Mouse (Mus musculus) urinary bladder, postnatal 4 days (tissue): ENCODE data around the gene Jade3.

Source experiments
- DNase-seq, 2 experiments: peaks; one replicate each; pipeline ENCODE4 v3.0.0; 2021 to 2022; ENCODE audit warnings: low spot score in 2 of 2

Gene Jade3

GRCm38 (mm10) chrX:20548011-20548879 is 122.8 kb downstream of the Jade3 start:
- DNase-seq: no peak

GRCm38 (mm10) chrX:20548880-20549440 is 123.5 kb downstream of the Jade3 start:
- DNase-seq: no peak

GRCm38 (mm10) chrX:20549532-20549931 is 124.0 kb downstream of the Jade3 start, which contains the start of gene Rgn:
Gene Rgn (plus strand): TSS chrX:20549787.
- DNase-seq: no peak

- DNase-seq: no peak
These were observed 126.7 kb downstream of the Jade3 start for GRCm38 (mm10) chrX:20552199-20552598.

GRCm38 (mm10) chrX:20561846-20562245 is 136.4 kb downstream of the Jade3 start:
- no peak for DNase-seq

GRCm38 (mm10) chrX:20563941-20564340 is 138.5 kb downstream of the Jade3 start:
- no peak for DNase-seq
